Mouse (Mus musculus): Measurements from ENCODE around the gene Stra6l.

DNA sequence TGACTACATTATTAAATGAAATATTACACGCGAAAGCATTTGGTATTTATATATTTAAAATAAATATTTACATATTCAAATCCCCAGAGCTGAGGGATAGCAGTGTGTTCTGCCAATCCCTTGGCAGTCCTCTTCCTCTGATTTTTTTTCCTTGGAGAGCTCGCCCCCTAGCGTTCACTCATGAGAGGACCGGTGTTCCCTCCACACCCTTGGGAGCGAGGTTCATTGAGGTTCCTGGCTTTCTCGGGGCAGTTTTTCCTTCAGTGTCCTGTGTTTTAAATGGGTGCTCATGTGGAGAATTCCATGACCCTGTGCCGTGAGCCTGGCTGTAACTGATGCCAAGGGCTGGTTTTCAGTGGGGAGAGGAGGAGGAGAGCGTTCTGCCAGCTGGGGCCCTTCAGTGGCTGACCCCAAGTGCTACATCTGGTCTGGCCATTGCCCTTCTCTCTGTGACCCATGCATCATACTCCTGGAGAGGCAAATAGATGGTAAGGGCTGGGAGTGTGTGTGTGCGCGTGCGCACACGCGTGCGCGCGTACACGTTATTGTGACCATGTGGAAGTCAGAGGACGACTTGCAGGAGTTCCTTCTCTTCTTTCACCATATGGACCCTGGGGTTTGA, 7.5 kb downstream of the Stra6l start:
- TF ChIP-seq GATA1 (IDR thresholded peaks at IDR 0.05; ENCODE audit: borderline replicate concordance, low read length): no peak
- no peak for TF ChIP-seq FLI1 (IDR thresholded peaks at IDR 0.05; ENCODE audit: low read length)
